Mouse (Mus musculus): ENCODE results near the gene Igsf21.

Gene Igsf21

GRCm38 (mm10) chr4:140143884-140144525 lies 102.6 kb downstream of the Igsf21 start:
- in situ Hi-C loops (cut with MboI) = no loop called here

DNA sequence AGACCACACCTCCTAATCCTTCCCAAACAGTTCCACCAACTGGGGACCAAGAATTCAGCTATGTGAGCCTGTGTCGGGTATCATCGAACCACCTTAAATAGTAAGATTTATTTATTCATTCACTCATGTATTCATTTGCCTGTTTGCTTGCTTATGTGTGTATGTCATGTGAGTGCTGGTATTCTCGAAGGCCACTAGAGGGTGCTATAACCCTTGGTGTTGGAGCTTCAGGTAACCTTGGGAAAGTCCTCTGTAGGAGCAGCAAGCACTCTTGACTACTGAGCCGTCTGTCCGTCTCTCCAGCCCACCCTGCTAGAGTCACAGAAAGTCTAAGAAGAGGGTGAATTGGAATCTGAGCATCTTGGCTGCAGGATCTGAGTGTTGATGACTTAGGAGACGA lies 103.4 kb downstream of the Igsf21 start:
- in situ Hi-C loops (cut with MboI) = no loop called here

GRCm38 (mm10) chr4:140140485-140140884 lies 106.1 kb downstream of the Igsf21 start:
- in situ Hi-C loops (cut with MboI) = no loop called here

GRCm38 (mm10) chr4:140138846-140139245 lies 107.7 kb downstream of the Igsf21 start:
- in situ Hi-C loops (cut with MboI) = no loop called here

DNA sequence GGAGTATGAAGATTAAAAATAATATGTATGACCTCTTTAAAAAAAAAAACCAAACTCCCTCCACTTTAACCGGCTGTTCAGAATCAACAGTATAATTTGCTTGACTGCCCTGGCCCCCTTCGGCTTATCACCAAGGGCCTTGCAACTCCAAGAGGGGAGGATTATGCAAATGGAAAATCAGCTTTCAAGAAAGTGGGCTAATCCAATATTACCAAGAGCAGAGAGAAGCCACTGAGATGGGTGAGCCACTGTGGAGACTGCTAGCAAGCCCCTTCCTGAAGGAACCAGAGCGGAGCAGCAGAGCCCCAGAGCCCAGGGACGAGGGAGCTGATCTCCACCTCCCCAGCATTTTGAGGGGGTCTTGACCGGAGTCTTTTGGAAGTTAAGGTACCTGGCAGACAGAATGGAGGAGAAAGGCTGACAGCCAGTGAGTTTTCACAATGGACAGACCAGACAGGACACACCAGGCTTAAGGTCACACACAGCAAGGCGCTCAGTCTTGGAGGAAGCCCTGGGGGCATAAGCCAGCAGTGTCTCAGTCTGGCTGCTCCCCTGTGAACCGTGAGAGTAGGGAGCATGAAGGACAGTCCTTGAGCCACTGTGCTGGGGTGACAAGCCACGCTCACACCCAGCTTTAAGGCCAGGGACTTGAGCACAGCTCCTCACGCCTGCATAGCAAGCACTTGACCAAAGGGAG lies 114.8 kb downstream of the Igsf21 start:
- in situ Hi-C loops (cut with MboI) = no loop called here

DNA sequence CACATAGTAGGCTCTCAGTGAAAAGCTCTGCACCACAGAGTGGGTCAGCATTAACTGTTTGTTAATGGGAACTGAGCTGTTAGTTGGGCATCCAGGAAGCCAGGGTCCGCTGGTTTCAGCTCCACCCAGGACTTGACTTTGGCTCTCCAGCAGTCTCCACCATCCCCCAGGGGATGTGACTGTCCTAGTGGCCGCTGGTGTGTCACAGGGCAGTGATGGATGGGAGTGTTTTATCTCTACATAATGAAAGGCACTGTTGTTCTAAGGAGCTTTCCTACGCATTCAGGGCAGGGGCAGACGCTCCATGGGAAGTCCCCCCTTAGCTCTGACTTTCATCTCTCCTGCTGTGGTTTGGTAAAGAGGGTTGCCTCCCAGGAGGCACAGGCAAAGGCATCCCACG lies 115.4 kb downstream of the Igsf21 start:
- in situ Hi-C loops (cut with MboI) = no loop called here

DNA sequence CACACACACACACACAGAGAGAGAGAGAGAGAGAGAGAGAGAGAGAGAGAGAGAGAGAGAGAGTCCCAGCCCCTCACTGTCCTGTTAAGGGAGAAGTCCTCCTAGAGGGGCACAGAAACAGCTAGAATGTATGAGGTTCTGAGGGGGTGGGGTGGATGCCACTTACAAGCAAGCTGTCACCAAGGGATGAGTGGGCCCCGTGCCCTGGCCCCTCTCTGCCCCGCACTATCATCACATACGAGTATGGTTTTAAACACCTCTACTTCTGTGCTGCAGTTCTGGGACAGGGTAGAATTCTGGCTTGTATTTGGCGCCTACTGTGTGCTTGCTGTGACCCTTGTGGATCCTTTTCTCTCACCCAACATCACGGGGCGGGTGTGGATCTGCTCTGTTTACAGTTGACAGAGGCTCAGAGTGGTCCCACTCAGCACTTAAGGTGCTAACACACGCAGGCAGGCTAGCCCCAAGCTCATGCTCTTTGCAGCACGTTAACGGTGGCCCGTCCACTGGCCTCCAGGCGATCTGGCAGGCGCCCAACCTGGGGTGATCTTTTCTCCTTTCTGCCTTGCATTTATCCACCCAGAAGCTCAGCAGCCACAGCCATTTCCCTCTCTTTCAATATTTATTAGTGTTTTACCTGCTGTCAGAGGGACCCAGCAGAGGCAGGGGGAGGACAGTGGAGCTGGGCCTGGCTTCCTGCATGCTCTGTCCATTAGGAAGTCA lies 116.9 kb downstream of the Igsf21 start:
- in situ Hi-C loops (cut with MboI) = no loop called here

DNA sequence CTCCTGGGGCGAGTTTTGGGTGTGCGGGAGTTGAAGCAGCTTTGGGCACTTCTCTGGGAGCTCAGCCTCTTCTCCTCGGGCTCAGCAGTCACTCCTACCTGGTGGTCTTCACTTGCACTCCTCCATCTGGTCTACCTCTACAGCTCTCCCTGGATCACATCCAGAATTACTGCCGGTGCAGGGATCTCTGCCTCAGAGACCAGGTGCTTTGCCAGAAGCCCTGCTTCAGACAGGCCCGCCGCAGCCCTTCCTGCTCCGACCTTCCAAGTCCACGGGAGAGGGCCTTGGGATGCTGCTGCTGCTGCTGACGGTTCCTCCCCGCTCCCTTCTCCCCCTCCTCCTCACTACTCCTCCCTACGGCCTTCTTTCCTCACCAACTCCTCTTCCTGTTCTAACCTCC lies 118.5 kb downstream of the Igsf21 start:
- in situ Hi-C loops (cut with MboI) = no loop called here

DNA sequence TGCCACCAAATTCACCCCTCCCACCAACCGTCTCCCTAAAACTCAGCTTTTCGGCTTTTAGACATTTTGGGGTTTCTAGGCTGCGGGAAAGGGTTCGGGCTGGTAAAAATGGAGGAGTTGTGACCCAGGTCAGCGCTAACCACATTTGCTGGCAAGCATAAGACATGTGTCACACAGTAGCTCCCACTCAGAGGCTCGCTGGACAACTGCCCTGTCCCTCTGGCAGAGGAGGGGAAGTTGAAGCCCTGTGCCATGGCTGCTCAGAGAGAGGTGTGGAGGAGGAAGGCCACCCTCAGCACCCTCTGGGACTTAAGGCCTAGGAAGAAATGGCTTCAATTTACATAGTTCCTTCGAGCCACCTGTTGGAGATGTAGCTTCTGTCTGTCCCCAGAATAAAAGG lies 120.8 kb downstream of the Igsf21 start:
- in situ Hi-C loops (cut with MboI) = no loop called here

- in situ Hi-C loops (cut with MboI) = no loop called here
Measured at GRCm38 (mm10) chr4:140122534-140122933, 124.0 kb downstream of the Igsf21 start.

DNA sequence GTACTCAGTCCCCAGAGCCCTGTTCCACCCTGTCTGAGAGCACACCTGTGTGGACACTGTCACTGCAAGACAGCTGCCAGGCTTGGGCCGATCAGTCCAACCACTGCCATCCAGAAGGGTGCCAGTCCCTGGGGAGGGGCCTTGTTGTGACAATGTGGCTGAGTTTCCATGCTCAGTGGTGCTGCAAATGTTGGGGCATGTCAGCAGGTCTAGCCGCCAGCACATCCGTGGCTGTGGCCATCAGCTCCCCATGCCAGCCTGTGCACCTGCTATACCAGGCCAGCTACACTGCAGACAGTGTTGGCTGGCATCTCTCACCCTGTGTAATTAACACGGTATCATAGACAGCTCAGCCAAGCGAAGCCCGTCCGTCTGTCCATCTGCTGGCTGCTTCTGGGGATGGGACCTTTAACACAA lies 129.3 kb downstream of the Igsf21 start:
- in situ Hi-C loops (cut with MboI) = no loop called here

GRCm38 (mm10) chr4:140115756-140116155 lies 130.8 kb downstream of the Igsf21 start:
- in situ Hi-C loops (cut with MboI) = no loop called here

DNA sequence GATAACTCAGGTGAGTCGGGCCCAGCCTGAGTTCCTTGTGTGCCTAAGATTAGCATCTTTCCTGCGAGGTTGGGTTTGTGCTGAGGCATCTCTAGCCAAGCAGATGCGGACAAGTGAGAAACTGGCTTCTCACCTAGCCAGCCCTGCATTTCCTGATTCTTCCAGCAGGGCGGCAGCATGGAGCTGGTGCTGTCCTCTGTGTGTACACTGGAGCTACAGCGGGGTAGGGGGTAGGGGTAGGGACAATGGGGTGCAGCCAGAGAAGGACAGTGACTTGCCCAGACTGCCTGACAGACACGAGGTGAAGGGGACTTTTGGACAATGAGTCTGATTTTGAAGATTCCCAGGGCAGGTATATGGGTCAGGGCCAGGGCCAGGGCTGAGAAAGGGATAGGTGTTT lies 131.5 kb downstream of the Igsf21 start:
- in situ Hi-C loops (cut with MboI) = no loop called here

GRCm38 (mm10) chr4:140113690-140114475 lies 132.7 kb downstream of the Igsf21 start:
- in situ Hi-C loops (cut with MboI) = no loop called here

DNA sequence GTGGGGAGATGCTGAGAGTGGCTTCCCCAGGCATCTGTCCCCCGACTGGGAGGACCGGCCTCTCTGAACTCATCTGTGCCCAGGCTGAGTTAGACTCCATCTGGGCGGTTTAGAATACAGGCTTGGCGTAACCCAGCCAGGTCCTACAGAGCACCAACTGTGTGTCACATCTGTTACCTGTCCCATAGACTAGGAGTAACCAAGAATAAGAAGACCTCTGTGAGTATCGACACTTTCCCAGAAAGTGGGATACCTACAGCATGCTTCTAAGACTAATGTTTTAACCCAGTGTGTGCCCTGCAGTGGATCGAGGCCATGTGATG lies 137.0 kb downstream of the Igsf21 start:
- in situ Hi-C loops (cut with MboI) = no loop called here

- in situ Hi-C loops (cut with MboI) = no loop called here
Measured at GRCm38 (mm10) chr4:140108871-140109625, 137.5 kb downstream of the Igsf21 start.

- in situ Hi-C loops (cut with MboI) = no loop called here
Measured at GRCm38 (mm10) chr4:140107161-140107560, 139.4 kb downstream of the Igsf21 start.

DNA sequence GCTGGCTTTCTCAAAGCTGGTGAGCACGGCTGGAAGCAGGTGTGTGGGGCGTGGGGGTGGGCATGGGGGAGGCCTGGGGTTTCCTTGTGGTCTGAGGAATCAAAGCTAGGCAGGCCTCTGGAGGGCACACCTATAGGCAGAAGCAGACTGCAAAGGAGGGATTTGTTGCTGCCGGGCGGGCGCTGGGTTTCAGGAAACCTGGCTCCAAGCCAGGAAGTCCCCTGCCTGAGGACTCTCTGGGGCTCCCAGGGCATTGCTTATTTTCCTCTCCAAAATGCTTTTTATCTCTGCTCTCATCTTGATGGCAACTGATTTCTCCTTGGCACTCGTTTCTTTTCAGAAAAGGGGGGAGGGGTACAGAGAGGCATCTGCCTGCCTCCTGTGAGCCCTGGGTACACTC lies 141.8 kb downstream of the Igsf21 start:
- in situ Hi-C loops (cut with MboI) = no loop called here

- in situ Hi-C loops (cut with MboI) = no loop called here
Measured at GRCm38 (mm10) chr4:140103341-140104027, 143.1 kb downstream of the Igsf21 start.

DNA sequence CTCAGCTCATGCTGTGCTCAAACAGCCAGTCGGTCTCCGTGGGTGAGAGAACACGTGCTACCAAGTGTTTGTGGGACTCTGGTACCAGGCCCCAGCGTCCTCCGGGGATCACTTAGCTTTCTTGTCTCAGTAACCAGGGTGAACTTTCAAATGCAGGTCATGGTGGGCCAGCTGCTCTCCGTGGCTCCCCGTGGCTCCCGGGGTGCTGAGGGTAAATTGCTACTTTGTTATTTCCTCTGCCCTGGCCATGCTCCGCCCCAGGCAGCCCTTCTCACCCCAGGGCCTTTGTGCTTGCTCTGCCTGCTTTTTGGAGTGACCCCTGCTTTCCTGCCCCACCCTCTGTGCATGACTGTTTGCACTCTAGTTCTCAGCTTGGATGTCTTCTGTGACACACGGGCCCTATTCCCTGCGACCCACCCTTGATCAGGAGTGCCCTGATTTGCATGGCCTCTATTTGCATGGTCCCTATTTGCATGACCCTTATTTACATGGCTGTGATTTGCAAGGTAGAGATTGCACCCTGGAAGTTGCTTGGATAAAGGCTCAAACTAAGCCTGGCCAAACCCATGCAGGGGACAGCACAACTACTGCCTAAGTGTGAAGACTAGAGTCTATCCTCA lies 143.9 kb downstream of the Igsf21 start:
- in situ Hi-C loops (cut with MboI) = no loop called here

DNA sequence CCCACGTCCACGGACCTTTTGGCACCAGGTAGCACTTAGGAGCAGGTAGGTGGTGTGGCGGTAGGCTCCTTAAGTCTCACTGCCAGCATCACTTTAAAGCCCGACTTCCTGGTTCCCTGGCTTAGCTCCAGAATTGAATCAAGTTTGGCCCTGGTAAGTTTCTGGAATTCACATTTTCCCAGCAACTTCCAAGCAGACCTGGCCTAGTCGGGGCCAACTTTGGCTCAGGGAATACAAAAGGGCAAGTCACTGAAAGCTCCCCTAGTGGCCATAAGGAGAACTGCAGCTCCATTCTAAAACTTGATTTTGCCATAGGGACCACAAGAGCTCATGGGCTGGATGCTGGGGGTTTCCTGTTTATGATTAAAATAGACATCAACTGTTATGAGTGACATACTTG lies 145.5 kb downstream of the Igsf21 start:
- in situ Hi-C loops (cut with MboI) = no loop called here
